Mouse (Mus musculus) small intestine, adult 2 months (tissue): Measurements from ENCODE around the gene Shq1. TPM values are rescaled to one million over a fixed set of nuclear protein-coding genes. Genes with fewer than 3 reads are reported as not detected.

Source experiments
- H3K27ac ChIP-seq: fragments of 200-500 bp; 2 replicates; pipeline ENCODE4 v1.5.1; 2012; ENCODE audit warnings: low read depth, low read length, control low read depth, inconsistent platforms; ENCODE audit not compliant: insufficient read depth
- H3K27me3 ChIP-seq: fragments of 200-500 bp; 2 replicates; pipeline ENCODE4 v1.6.1; 2012; ENCODE audit warnings: mild to moderate bottlenecking, moderate library complexity, low read length, inconsistent platforms; ENCODE audit not compliant: control insufficient read depth, insufficient read depth
- H3K36me3 ChIP-seq: fragments of 200-500 bp; 2 replicates; pipeline ENCODE4 v1.6.1; 2012; ENCODE audit warnings: mild to moderate bottlenecking, low read length, control low read depth, inconsistent platforms; ENCODE audit not compliant: control insufficient read depth, insufficient read depth
- H3K4me1 ChIP-seq: fragments of 200-500 bp; 2 replicates; pipeline ENCODE4 v1.6.1; 2012; ENCODE audit warnings: low read length, inconsistent platforms, mixed read lengths; ENCODE audit not compliant: control insufficient read depth, insufficient read depth, insufficient read length
- H3K4me3 ChIP-seq: fragments of 200-500 bp; 2 replicates; pipeline ENCODE4 v1.5.1; 2012; ENCODE audit warnings: low read depth, mild to moderate bottlenecking, control low read depth, inconsistent platforms, low read length, moderate library complexity
- CTCF ChIP-seq: fragments of 200-500 bp; IDR thresholded peaks from 2 replicates; pipeline ENCODE4 v1.5.1; 2012; ENCODE audit warnings: low read depth, mild to moderate bottlenecking, control low read depth, inconsistent platforms, low read length, moderate library complexity, mixed read lengths; ENCODE audit not compliant: insufficient replicate concordance, insufficient read length; ENCODE audit errors: extremely low read depth
- POLR2A ChIP-seq: fragments of 200-500 bp; IDR thresholded peaks from 2 replicates; pipeline ENCODE4 v1.6.1; 2012; ENCODE audit warnings: low read depth, mild to moderate bottlenecking, control low read depth, inconsistent platforms, low read length, moderate library complexity
- WGBS: fragments of 180-500 bp; shearing (Covaris S2); methylation state at CpG from one replicate; pipeline ENCODE4 v1.1.7; 2018; 5-methylcytosine and 5-hydroxymethylcytosine counted together
- polyA plus RNA-seq: library from polyadenylated mRNA; depleted of rRNA; stranded (reverse); fragments of >200 nt; gene quantifications from 2 replicates; pipeline ENCODE4 v1.2.3, GENCODE M21; 2012

The Shq1 gene
- polyA plus RNA-seq, 1 experiment: 1.8 TPM

GRCm38 (mm10) chr6:100708996-100709395 is 38.0 kb upstream of the Shq1 start:
- peaks cover 10% of the 10 kb centered on the region; the same call in 1 of the 2 replicates for H3K27me3 ChIP-seq
- H3K4me1 ChIP-seq: no peaks in the 10 kb centered on the region
- H3K36me3 ChIP-seq: no peaks in the 10 kb centered on the region
- no peak for TF ChIP-seq CTCF
- WGBS: 60% methylated on average over 9 of the region's 9 CpGs
- H3K27ac ChIP-seq: no peak overlapping the region
- H3K4me3 ChIP-seq: no peak overlapping the region

GRCm38 (mm10) chr6:100708248-100708647 is 37.3 kb upstream of the Shq1 start:
- Histone ChIP-seq H3K27me3 (peaks cover 10% of the 10 kb centered on the region; the same call in 1 of the 2 replicates), H3K36me3 (no peaks in the 10 kb centered on the region), H3K4me3 (no peak overlapping the region), H3K27ac (no peak overlapping the region), H3K4me1 (no peaks in the 10 kb centered on the region)
- 63% methylated on average over 1 of the region's 1 CpGs for WGBS
- TF ChIP-seq CTCF (no peak), POLR2A (no peak)

GRCm38 (mm10) chr6:100707557-100707956 is 36.6 kb upstream of the Shq1 start:
- WGBS: 65% methylated on average over 7 of the region's 7 CpGs
- Histone ChIP-seq H3K36me3 (no peaks in the 10 kb centered on the region), H3K4me1 (no peaks in the 10 kb centered on the region), H3K27ac (no peak overlapping the region), H3K27me3 (peaks cover 10% of the 10 kb centered on the region; the same call in 1 of the 2 replicates), H3K4me3 (no peak overlapping the region)
- no peak for TF ChIP-seq POLR2A
- TF ChIP-seq CTCF: no peak

- Histone ChIP-seq H3K27me3 (peaks cover 10% of the 10 kb centered on the region; the same call in 1 of the 2 replicates), H3K4me3 (no peak overlapping the region), H3K27ac (no peak overlapping the region), H3K36me3 (no peaks in the 10 kb centered on the region), H3K4me1 (no peaks in the 10 kb centered on the region)
- 76% methylated on average over 6 of the region's 6 CpGs for WGBS
- TF ChIP-seq CTCF (no peak), POLR2A (no peak)
Measured at GRCm38 (mm10) chr6:100706861-100707260, 35.9 kb upstream of the Shq1 start.

- 1% methylated on average over 15 of the region's 15 CpGs for WGBS
- peak overlapping the region; percentile 51 for H3K4me3 ChIP-seq
Measured at GRCm38 (mm10) chr6:100705366-100705811, 34.4 kb upstream of the Shq1 start.

GRCm38 (mm10) chr6:100704574-100705365 is 33.8 kb upstream of the Shq1 start, which contains the start of gene Gxylt2:
Gxylt2 (plus strand) TSS chr6:100704734.
- peak within 1 kb of the TSS; percentile 51 for H3K4me3 ChIP-seq
- TF ChIP-seq POLR2A (no peak), CTCF (no peak)
- H3K4me1 ChIP-seq: no peaks in the 10 kb centered on the region
- 1% methylated on average over 77 of the region's 77 CpGs for WGBS
- H3K27ac ChIP-seq: no peak within 1 kb of the TSS
- H3K27me3 ChIP-seq: peaks cover 10% of the 10 kb centered on the region; the same call in 1 of the 2 replicates
- no peaks in the 10 kb centered on the region for H3K36me3 ChIP-seq

More at GRCm38 (mm10) chr6:100705366-100705811, 34.4 kb upstream of the Shq1 start:
- Histone ChIP-seq H3K27me3 (peaks cover 10% of the 10 kb centered on the region; the same call in 1 of the 2 replicates), H3K4me1 (no peaks in the 10 kb centered on the region), H3K36me3 (no peaks in the 10 kb centered on the region), H3K27ac (no peak overlapping the region)
- TF ChIP-seq POLR2A: no peak
- no peak for TF ChIP-seq CTCF

- WGBS: 46% methylated on average over 8 of the region's 8 CpGs
- no peaks in the 10 kb centered on the region for H3K36me3 ChIP-seq
- H3K4me1 ChIP-seq: no peaks in the 10 kb centered on the region
- H3K27ac ChIP-seq: no peak overlapping the region
- TF ChIP-seq POLR2A (no peak), CTCF (no peak)
- H3K27me3 ChIP-seq: peaks cover 10% of the 10 kb centered on the region; the same call in 1 of the 2 replicates
- peak overlapping the region; percentile 51; the same call in 1 of the 2 replicates for H3K4me3 ChIP-seq
Measured at GRCm38 (mm10) chr6:100704197-100704573, 33.2 kb upstream of the Shq1 start.
